Mouse (Mus musculus) embryonic facial prominence, embryonic 12.5 days (tissue): ENCODE data around the gene Dohh. TPM values are rescaled to one million over a fixed set of nuclear protein-coding genes. Genes with fewer than 3 reads are reported as not detected.

Experiments
- ATAC-seq: fragments of 200-750 bp; cut with Nextera tagmentation; 2 replicates; pipeline ENCODE4 v1.8.0; 2017; ENCODE audit not compliant: insufficient number of reproducible peaks, insufficient read depth, low FRiP score, low TSS enrichment
- H3K27ac ChIP-seq: fragments of 300-500 bp; sonication (generic); 2 replicates; pipeline ENCODE4 v1.5.1; 2016; ENCODE audit warnings: mild to moderate bottlenecking
- H3K27me3 ChIP-seq: fragments of 300-500 bp; sonication (generic); 2 replicates; pipeline ENCODE4 v1.6.1; 2016; ENCODE audit warnings: mild to moderate bottlenecking, moderate library complexity
- H3K36me3 ChIP-seq: fragments of 300-500 bp; sonication (generic); 2 replicates; pipeline ENCODE4 v1.6.1; 2016; ENCODE audit warnings: mild to moderate bottlenecking
- H3K4me1 ChIP-seq: fragments of 300-500 bp; sonication (generic); 2 replicates; pipeline ENCODE4 v1.6.1; 2016
- H3K4me2 ChIP-seq: fragments of 300-500 bp; sonication (generic); replicated peaks from 2 replicates; pipeline ENCODE4 v1.6.1; 2016; ENCODE audit warnings: mild to moderate bottlenecking, moderate library complexity
- H3K4me3 ChIP-seq: fragments of 300-500 bp; sonication (generic); 2 replicates; pipeline ENCODE4 v1.5.1; 2016; ENCODE audit warnings: mild to moderate bottlenecking
- H3K9ac ChIP-seq: fragments of 300-500 bp; sonication (generic); 2 replicates; pipeline ENCODE4 v1.6.1; 2016; ENCODE audit warnings: mild to moderate bottlenecking, moderate library complexity
- H3K9me3 ChIP-seq: fragments of 300-500 bp; sonication (generic); 2 replicates; pipeline ENCODE4 v1.6.1; 2016; ENCODE audit warnings: mild to moderate bottlenecking, moderate library complexity
- WGBS: fragments of 180-500 bp; shearing (Covaris S2); methylation state at CpG from one replicate; pipeline ENCODE4 v1.1.7; 2016; 5-methylcytosine and 5-hydroxymethylcytosine counted together
- polyA plus RNA-seq: library from polyadenylated mRNA; unstranded; fragments of >200 nt; fragmentation: Nextera tagmentation; extraction: Ambion mirVana; gene quantifications from 2 replicates; pipeline ENCODE4 v1.2.1, GENCODE M21; 2016

The Dohh gene
- polyA plus RNA-seq, 1 experiment from 2014 or later: 73.6 TPM

- peaks cover 40% of the 10 kb centered on the region for H3K4me1 ChIP-seq
- H3K36me3 ChIP-seq: 0 out of 2 replicates have a peak, but pooled peaks cover 11% of the 10 kb centered on the region
- H3K4me3 ChIP-seq: peak overlapping the region; percentile 1; the same call in 1 of the 2 replicates
- H3K4me2 ChIP-seq: peak overlapping the region; percentile 85
- no peak for ATAC-seq
- no peaks in the 10 kb centered on the region for H3K9me3 ChIP-seq
- 70% methylated on average over 4 of the region's 4 CpGs for WGBS
- H3K27ac ChIP-seq: no peak overlapping the region
- peaks cover 48% of the 10 kb centered on the region for H3K27me3 ChIP-seq
- no peak overlapping the region for H3K9ac ChIP-seq
These were observed 39.4 kb downstream of the Dohh start for GRCm38 (mm10) chr10:81423476-81424245.

- H3K4me1 ChIP-seq: peaks cover 37% of the 10 kb centered on the region
- H3K9me3 ChIP-seq: no peaks in the 10 kb centered on the region
- WGBS: 6% methylated on average over 25 of the region's 25 CpGs
- H3K27me3 ChIP-seq: peaks cover 53% of the 10 kb centered on the region
- H3K9ac ChIP-seq: peak overlapping the region; percentile 33; the same call in 1 of the 2 replicates
- H3K4me3 ChIP-seq: peak overlapping the region; percentile 55
- peak overlapping the region; percentile 85 for H3K4me2 ChIP-seq
- no peak for ATAC-seq
- H3K36me3 ChIP-seq: 0 out of 2 replicates have a peak, but pooled peaks cover 9% of the 10 kb centered on the region
- H3K27ac ChIP-seq: 0 out of 2 replicates have a peak overlapping the region, but pooled peaks have one; percentile 46
These were observed 40.2 kb downstream of the Dohh start for GRCm38 (mm10) chr10:81424246-81425051.

GRCm38 (mm10) chr10:81425236-81425850 is 41.1 kb downstream of the Dohh start:
- peaks cover 53% of the 10 kb centered on the region for H3K27me3 ChIP-seq

GRCm38 (mm10) chr10:81426081-81426671 is 41.9 kb downstream of the Dohh start:
- ATAC-seq: no peak
- peaks cover 53% of the 10 kb centered on the region for H3K27me3 ChIP-seq
- no peaks in the 10 kb centered on the region for H3K36me3 ChIP-seq
- 0 out of 2 replicates have a peak overlapping the region, but pooled peaks have one; percentile 32 for H3K27ac ChIP-seq
- WGBS: 3% methylated on average over 19 of the region's 33 CpGs
- H3K4me3 ChIP-seq: peak overlapping the region; percentile 55
- no peaks in the 10 kb centered on the region for H3K9me3 ChIP-seq
- peak overlapping the region; percentile 85 for H3K4me2 ChIP-seq
- H3K9ac ChIP-seq: peak overlapping the region; percentile 70
- H3K4me1 ChIP-seq: peaks cover 42% of the 10 kb centered on the region

More at GRCm38 (mm10) chr10:81425236-81425850, 41.1 kb downstream of the Dohh start:
- H3K9ac ChIP-seq: peak overlapping the region; percentile 33
- H3K9me3 ChIP-seq: no peaks in the 10 kb centered on the region
- no peak for ATAC-seq
- H3K4me3 ChIP-seq: peak overlapping the region; percentile 55
- WGBS: 27% methylated on average over 10 of the region's 10 CpGs
- H3K4me2 ChIP-seq: peak overlapping the region; percentile 85
- 0 out of 2 replicates have a peak, but pooled peaks cover under 1% of the 10 kb centered on the region for H3K36me3 ChIP-seq
- 0 out of 2 replicates have a peak overlapping the region, but pooled peaks have one; percentile 46 for H3K27ac ChIP-seq
- peaks cover 41% of the 10 kb centered on the region for H3K4me1 ChIP-seq

GRCm38 (mm10) chr10:81426897-81427296 is 42.7 kb downstream of the Dohh start:
- peak overlapping the region; percentile 85 for H3K4me2 ChIP-seq
- no peak for ATAC-seq
- no peak overlapping the region for H3K27ac ChIP-seq
- peaks cover 53% of the 10 kb centered on the region for H3K27me3 ChIP-seq
- peaks cover 46% of the 10 kb centered on the region for H3K4me1 ChIP-seq
- H3K9me3 ChIP-seq: no peaks in the 10 kb centered on the region
- H3K4me3 ChIP-seq: peak overlapping the region; percentile 55
- H3K9ac ChIP-seq: peak overlapping the region; percentile 70
- under 1% methylated on average over 36 of the region's 38 CpGs for WGBS
- no peaks in the 10 kb centered on the region for H3K36me3 ChIP-seq

- Histone ChIP-seq H3K9me3 (no peaks in the 10 kb centered on the region), H3K4me3 (peak overlapping the region; percentile 55), H3K36me3 (no peaks in the 10 kb centered on the region), H3K9ac (peak overlapping the region; percentile 70; the same call in 1 of the 2 replicates), H3K27ac (no peak overlapping the region), H3K27me3 (peaks cover 53% of the 10 kb centered on the region), H3K4me2 (peak overlapping the region; percentile 85), H3K4me1 (peaks cover 46% of the 10 kb centered on the region)
- 26% methylated on average over 3 of the region's 3 CpGs for WGBS
- ATAC-seq: no peak
These were observed 43.1 kb downstream of the Dohh start for GRCm38 (mm10) chr10:81427327-81427726.

- ATAC-seq: no peak
- no peak overlapping the region for H3K27ac ChIP-seq
- no peaks in the 10 kb centered on the region for H3K36me3 ChIP-seq
- WGBS: 74% methylated on average over 8 of the region's 8 CpGs
- H3K9ac ChIP-seq: no peak overlapping the region
- no peaks in the 10 kb centered on the region for H3K9me3 ChIP-seq
- peaks cover 50% of the 10 kb centered on the region for H3K4me1 ChIP-seq
- H3K4me3 ChIP-seq: peak overlapping the region; percentile 55; the same call in 1 of the 2 replicates
- peaks cover 53% of the 10 kb centered on the region for H3K27me3 ChIP-seq
- no peak overlapping the region for H3K4me2 ChIP-seq
These were observed 43.7 kb downstream of the Dohh start for GRCm38 (mm10) chr10:81427804-81428506.

GRCm38 (mm10) chr10:81428507-81428870 is 44.3 kb downstream of the Dohh start:
- Histone ChIP-seq H3K4me2 (no peak overlapping the region), H3K27ac (no peak overlapping the region), H3K9ac (no peak overlapping the region), H3K27me3 (peaks cover 52% of the 10 kb centered on the region), H3K4me1 (peaks cover 56% of the 10 kb centered on the region), H3K36me3 (no peaks in the 10 kb centered on the region), H3K9me3 (no peaks in the 10 kb centered on the region), H3K4me3 (no peak overlapping the region)
- WGBS: 87% methylated on average over 7 of the region's 7 CpGs
- no peak for ATAC-seq

GRCm38 (mm10) chr10:81429092-81429491 is 44.9 kb downstream of the Dohh start:
- 0 out of 2 replicates have a peak overlapping the region, but pooled peaks have one; percentile 88 for H3K27ac ChIP-seq
- no peaks in the 10 kb centered on the region for H3K9me3 ChIP-seq
- WGBS: 23% methylated on average over 2 of the region's 2 CpGs
- H3K4me1 ChIP-seq: peaks cover 54% of the 10 kb centered on the region
- no peak overlapping the region for H3K9ac ChIP-seq
- ATAC-seq: no peak
- peak overlapping the region; percentile 75 for H3K4me3 ChIP-seq
- H3K36me3 ChIP-seq: no peaks in the 10 kb centered on the region
- peaks cover 46% of the 10 kb centered on the region for H3K27me3 ChIP-seq
- peak overlapping the region; percentile 86; the same call in 1 of the 2 replicates for H3K4me2 ChIP-seq

GRCm38 (mm10) chr10:81429605-81430061 is 45.4 kb downstream of the Dohh start:
- H3K4me1 ChIP-seq: peaks cover 49% of the 10 kb centered on the region
- no peaks in the 10 kb centered on the region for H3K9me3 ChIP-seq
- no peaks in the 10 kb centered on the region for H3K36me3 ChIP-seq
- H3K4me2 ChIP-seq: peak overlapping the region; percentile 86
- peak overlapping the region; percentile 88 for H3K27ac ChIP-seq
- ATAC-seq: peak; percentile 6; the same call in 1 of the 2 replicates
- peaks cover 45% of the 10 kb centered on the region for H3K27me3 ChIP-seq
- WGBS: 2% methylated on average over 20 of the region's 20 CpGs
- peak overlapping the region; percentile 75 for H3K4me3 ChIP-seq
- H3K9ac ChIP-seq: peak overlapping the region; percentile 80
